Mouse (Mus musculus) frontal cortex, postnatal 14 days (tissue): ENCODE measurements around the gene Olfml1.

Source experiments
- DNase-seq, 2 experiments: peaks; one replicate each; pipeline ENCODE4 v3.0.0; 2022; ENCODE audit warnings: low spot score in 2 of 2

The Olfml1 gene

DNA sequence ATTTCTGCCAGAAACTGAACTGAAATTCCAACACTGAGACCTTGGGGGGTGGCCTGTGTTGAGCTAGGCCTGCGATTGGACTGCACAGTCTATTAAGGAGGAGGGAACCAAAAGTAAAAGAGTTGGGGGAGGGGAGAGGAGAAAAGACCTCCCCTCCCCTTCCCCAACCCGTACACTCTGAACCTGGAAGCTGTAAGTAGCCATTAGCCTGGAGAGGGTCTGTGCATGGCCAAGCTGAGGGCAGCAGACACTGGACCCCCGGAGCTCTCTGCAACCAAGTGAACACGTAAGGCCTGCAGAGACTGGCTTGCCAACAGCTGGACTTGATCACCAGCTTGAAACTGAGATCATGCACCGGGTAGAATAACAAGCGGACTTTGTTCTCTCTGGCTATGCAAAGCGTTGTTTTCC lies at the start of gene Olfml1:
Gene Olfml1, plus strand, starts transcription at position 186 of the 411 bp plus-strand sequence.
- DNase-seq: peak in 1 of 2 experiments; percentile 5

DNA sequence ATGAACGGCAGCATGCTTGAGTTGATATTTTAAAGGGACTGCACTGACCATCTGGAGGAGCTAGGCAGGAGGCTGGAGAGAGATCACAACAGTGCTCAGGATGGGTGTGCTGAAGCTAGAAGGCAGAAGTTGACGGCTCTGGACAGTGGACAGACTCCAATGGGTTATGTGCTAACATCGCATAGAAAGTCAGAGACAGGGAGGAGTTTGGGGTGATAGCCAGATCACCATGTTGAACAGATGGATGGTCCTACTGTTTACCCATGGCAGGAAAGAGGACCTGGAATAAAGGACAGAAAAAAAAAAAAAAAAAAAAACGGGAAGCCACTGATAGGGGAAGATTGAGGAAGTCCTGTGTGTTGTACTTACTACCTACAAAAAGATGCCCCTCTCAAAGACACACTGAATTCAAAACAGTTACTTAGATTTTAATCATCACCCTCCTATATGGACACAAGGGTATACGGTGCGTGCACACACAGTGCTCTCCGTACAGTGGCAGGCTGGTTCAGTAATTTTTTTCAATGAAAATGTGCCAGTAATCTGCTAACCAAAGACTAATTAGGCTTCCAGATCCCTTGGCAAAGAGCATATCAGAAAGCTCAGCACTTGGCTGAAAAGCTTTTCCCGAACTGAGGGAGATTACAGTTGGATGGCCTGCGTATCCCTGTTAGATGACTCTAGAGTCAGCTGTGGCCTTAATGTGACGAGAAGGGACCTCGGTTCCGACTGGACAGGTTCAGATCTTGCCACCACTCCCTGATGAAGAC lies 47.8 kb upstream of the Olfml1 start:
- no peak for DNase-seq

DNA sequence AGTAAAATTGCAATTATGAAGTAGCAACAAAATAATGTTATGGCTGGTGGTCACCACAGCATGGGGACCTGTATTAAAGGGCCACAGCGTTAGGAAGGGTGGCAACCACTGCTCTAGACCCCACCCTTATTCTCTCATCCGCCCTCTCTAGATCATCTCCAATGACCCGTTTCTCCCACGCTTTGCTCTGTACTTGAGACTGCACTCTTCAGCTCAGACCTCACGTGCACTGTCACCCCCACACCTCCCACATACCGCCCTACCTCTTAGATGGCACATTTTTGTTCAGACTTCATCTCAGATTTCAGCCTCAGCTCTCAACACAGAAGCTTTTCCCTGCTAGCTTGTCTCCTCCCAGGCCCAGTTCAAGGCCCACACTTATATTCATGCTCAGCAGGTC lies 45.8 kb upstream of the Olfml1 start:
- no peak for DNase-seq

DNA sequence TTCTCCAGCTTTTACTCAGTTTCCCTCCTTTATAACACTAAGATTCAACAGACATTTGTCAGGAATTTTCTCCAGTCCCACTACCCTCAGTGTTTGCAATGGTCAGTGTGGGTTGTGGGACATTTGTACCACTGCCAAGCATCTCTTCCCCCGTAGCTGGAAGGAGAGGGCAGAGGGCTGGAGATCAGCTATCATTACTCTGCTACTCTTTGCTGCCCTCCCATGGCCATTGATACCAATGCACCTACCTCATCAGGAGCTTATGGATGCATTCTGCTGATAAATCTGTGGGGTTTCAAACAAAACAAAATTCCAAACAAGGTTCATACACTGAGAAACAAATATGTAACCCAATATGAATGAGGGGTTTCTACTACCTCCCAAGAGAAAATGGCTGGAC lies 40.9 kb upstream of the Olfml1 start:
- DNase-seq: peak; percentile 11 to 52

DNA sequence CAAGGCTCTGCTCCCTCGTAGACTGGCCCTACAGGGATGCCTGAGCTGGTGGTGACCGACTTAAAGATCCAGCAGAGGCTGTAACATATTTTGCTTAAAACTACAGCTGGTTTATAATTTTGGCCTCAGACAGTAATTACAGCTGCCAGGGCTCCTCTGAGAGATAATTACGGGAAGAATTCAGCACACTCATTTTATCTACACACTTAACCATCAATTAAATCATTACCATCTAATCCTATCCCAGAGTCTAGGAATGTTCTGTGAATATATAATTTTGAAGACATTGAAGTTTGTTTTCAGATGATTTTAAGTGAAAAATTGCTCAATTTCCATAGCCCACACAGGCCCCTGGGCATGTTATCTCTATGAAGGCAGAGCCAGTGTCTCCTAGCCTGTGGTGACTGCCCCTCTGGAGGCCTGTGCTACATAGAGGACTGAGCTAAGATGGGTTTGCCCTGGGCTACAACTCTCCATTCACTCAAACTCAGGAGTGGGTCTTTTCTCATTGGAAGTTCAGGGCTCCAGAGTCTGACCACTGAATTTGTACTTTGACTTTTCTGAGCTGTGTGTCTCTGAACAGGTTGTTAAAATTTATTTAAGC lies 39.0 kb upstream of the Olfml1 start:
- no peak for DNase-seq

DNA sequence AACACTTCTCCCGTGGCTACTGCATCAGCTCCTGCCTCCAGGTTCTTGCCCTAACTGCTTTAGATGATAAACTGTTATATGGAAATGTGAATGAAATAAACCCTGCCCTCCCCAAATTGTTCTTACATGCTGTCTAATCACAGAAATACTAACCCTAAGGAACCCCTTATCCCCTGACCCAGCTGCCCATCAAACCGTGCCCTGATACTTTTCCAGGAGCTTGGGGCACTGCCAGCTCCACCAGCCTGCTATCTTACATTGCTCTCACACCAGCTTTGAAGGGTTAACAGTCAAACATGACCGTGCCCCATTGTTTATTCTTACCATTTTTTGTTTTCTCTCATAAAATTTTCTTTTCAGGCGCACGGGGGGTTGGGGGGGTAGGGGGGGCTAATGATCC lies 37.9 kb upstream of the Olfml1 start:
- no peak for DNase-seq

DNA sequence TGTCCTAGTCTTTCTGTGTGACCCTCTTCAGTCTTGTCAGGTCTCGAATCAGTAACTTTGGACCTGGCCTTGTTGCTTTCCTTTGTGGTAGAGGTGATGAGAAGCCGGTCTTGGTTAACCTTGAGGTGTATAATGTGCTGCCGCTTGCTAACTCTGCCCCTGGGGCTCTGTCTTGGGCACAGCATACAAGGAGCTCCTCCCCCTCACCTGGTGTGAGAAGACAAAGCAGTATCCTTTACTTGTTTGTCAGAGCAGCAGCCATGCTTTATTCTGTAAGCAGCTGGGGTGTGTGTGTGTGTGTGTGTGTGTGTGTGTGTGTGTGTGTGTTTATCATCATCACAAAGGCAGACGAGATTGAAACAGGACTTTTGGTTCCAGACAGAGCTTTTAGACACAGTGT lies 31.9 kb upstream of the Olfml1 start:
- no peak for DNase-seq

DNA sequence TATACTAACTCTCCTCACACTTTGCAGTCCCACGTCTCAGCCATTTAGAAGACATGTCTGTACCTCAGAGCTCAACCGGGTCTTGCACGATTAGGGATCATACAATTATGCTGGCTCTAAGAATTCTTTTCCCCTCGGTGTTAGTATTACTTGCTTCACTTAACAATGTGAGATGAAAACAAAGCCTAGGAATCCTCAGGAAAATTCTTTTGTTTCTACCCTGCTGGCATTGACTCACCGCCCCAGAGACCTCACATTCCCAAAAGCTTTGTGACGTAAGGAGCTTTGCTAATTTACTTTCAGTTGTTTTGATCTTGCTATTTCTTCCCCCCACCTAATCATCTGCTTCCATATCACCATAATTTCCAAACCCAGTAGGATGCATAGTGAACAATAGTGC lies 30.7 kb upstream of the Olfml1 start:
- no peak for DNase-seq

DNA sequence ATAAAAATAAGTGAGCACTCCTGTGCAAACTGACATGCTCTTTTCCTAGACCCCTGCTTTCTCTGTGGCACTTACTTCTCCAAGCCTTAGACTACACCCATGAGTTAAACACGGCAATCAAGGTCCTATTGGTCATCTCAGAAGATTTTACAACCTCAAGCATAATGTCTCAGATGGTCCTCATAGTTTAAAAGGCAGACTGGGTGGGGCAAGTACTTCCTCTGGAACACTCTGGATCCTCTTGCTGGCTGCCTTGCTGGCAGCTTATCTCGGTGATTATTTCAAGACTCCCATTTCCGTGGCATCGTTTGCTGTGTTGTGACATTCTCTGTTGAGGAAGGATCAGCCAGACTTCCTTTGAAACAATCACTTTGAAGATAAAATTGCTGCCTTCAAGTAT lies 27.2 kb upstream of the Olfml1 start:
- DNase-seq: no peak

DNA sequence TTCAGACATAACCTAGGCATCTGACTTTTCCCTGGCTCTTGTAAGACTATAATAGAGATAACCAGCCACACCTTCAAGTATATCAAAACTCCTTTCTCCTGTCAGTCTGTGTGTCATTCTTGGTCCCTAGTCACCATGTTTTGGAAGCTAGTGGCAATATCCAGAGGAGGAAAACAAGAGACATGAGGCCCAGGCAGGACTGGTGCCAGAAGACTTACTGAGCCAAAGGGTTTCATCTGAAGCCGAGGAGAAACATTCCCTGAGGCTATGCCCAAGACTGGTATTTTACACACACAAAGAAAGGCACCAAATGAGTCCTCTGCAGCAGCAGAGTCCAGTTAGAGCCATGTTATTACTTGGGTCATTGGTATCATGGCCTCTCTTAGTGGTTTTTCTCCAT lies 22.2 kb upstream of the Olfml1 start:
- no peak for DNase-seq

DNA sequence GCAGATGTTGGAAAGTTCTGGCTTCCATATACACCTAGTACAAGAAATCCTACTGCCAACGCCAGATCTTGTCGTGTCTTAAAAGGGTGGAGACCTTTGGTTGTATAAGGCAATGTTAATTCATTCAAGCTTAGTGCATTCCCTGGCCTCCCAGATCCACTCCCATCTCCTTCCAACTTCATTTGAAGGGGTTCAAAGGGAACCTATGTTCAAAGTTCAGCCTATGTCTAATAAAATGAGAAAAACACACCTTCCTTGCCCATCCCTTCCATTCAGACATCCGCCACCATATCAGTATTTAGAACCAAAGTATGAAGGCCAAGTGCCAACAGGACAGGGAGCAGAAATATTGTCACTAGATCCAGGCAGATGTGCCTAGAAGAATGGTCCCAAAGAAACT lies 19.4 kb upstream of the Olfml1 start:
- DNase-seq: no peak

DNA sequence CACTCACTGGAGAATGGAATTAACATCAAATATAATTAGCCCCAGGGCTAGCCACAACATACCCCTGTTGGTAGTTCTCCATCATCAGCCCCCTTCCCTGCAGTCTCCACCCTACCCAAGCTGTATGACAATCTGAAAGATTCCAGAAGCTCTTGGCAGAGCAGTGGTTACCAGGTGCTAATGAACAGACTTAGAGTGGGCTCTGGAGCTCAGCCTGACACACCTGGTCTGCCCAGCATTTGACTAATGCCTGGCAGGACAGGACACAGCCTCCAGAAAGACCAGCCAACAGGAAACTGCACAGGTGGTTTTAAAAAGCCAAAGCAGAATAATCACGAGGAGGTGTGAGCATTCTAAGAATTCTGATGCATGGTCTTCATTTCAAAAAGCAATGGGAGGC lies 13.8 kb upstream of the Olfml1 start:
- no peak for DNase-seq

DNA sequence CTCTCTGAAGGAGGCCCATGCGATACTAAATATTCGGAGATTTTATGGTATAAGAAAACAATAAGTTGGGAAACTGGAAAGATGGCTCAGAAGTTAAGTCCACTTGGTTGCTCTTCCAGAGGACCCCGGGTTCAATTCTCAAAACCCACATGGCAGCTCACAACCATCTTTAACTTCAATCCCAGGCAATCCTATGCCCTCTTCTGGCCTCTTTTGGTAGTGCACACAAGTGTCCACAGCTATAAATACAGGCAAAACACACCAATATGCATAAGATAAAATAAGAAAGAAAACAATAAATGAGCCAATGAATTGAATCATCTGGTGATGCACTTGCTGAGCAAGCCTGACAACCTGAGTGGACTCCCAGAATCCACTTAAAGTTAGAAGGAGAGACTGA lies 11.3 kb upstream of the Olfml1 start:
- DNase-seq: no peak

DNA sequence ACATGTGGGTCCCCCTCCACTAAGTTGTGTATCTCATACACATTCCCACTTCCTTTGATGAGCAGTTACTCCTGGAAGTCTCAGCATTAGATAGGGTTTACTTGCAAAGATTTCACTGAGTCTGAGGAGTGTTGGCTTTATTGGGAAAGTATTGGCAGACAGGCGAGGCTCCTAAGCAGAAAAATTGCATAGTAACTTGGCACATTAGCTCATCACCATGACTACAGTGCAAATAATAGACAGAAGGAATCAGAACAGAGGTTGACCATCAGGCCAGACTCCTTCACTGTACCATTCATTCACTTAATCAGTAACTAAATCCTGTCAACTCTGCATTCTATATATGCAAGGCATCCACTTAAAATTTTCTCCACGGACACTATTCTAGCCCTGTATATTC lies 6.6 kb upstream of the Olfml1 start:
- no peak for DNase-seq

DNA sequence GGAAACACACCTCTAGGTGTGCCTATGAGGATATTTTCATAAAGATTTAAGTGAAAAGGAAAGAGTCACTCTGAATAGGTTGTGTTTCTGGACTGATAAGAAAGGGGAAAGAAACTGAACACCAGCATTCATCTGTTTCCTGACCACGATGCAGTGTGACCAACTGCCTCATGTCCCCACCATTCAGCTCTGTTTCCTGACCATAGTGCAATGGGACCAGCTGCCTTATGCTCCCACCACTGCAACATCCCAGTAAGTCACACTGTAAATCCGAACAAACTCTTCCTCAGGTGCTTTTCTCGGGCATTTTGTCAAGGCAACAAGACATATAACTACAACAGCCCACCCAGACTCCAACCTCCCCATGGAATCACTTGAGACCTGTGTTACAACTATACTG lies 5.7 kb upstream of the Olfml1 start:
- no peak for DNase-seq

DNA sequence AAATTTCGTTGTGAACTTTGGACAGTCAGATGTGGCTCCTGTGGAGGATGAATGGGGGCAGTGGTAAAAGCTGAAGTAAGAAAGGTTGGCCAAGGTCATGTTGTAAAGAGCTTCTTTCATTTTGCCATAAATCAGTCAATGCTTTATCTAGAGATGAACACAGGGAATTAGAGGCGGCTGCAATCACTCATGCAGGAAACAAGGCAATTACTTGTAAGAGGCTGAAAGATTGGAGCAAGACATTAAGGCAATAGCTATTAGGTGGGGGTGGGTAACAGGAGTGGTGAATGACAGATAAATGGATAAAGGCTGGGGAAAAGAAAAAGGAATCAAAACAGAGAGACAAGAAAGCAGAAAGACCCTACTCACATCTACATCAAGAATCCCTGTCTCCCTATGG lies 3.5 kb upstream of the Olfml1 start:
- DNase-seq: no peak

DNA sequence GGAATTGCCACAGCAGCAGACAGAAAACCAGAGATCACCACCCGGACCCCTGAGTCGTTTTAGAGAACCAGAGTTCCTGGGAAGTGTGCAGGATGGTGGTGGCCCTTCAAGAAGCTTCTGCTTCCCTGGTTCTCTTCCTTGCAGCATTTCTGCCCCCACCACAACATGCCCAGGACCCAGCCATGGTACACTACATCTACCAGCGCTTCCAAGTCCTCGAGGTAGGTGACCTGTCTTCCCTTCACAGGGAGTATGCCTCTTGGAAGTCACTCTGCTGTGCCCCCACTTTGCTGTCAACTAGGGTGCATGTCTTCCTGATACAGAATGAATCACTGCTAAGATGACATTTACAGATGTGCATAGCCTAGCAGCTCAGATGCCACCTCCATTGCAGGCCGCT lies 428 bp downstream of the Olfml1 start:
- no peak for DNase-seq

DNA sequence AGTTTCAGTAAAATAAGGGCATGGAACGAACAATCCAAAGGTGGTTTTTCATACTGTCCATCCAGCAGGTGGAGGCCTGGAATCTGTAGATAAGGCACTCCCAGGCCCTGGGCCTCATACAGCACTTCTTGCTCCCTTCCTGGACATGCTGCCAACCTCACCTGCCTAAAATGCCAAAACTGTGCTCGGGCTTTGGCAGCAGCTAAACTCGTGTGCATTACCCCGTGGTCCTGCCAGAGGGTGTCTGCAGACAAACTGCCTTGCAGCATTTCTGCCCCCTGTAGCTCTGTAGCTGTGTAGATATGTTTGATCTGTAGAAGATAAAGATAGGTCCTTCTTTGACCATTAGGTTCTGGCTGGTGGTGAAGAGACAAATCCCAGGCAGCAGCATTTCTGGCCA lies 1.7 kb downstream of the Olfml1 start:
- no peak for DNase-seq

DNA sequence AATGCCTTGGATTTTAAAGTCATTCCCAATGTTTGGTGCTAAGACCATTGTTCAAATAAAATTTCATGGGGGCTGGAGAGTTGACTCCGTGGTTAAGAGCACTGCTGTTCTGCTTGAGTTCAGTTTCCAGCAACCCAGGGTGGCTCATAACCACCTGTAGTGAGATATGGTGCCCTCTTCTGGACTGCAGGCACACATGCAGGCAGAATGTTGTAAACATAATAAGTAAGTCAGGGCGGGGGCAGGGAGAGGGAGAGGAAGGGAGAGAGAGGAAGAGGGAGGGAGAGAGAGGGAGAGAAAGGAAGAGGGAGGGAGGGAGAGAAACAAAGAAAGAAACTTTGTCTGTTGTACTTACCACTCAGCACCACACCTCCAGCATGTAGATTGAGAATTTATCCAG lies 6.6 kb downstream of the Olfml1 start:
- no peak for DNase-seq

DNA sequence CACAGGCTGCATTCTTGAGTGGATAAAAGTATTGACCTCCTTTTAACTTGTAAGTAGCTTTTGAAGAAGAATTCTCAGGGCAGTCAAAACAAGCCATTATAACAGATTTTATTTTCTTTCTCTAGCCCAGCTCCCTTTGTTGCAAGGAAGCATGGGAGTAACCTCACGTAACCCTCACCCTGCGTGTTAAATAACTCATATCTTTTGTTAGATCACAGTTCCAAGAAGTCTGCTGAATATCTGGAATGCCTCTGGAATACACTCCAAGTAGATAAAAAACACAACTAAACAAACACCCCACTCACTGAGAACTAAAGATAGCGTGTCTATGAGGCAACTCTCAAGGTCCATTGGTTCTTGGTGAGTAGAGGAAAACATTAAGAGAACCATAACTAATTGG lies 7.0 kb downstream of the Olfml1 start:
- no peak for DNase-seq

DNA sequence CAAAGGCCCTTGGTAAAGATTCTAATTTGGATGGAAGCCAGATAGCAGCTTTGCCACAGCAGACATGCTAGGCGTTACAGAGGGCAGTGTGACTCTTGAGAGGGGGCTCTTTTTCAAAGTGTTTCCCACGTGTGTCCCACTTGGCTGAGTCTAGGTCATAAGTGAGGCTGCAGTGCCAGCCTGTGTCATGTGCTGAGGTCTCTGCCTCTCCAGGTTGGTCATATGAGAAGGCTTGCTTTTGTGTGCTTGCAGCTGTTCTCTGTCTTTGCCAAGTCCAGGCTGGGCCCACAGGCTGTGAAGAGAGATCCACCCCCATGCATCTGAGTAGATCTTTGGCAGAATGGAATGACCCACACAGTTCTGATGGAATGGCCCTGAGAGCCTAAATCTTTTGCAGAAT lies 25.4 kb downstream of the Olfml1 start:
- DNase-seq: no peak

DNA sequence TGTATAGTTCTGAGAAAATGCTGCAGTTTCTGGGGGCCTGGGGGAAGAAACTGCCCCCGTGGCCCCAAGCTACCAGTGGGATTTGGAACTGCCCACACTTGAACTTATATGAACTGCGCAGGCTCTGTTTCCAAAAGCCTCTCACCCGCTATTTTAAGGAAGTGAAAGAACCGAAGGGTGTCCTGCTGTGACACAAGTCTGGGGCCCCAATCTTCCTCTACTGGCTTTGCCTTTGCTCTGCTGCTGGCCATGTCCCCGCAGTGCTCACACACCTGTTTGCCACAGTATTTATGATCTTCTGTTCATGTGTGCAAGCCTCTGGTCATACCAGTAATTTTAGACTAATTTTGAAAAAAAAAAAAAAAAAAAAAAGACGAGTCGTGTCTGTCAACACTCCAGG lies 26.7 kb downstream of the Olfml1 start:
- DNase-seq: no peak

DNA sequence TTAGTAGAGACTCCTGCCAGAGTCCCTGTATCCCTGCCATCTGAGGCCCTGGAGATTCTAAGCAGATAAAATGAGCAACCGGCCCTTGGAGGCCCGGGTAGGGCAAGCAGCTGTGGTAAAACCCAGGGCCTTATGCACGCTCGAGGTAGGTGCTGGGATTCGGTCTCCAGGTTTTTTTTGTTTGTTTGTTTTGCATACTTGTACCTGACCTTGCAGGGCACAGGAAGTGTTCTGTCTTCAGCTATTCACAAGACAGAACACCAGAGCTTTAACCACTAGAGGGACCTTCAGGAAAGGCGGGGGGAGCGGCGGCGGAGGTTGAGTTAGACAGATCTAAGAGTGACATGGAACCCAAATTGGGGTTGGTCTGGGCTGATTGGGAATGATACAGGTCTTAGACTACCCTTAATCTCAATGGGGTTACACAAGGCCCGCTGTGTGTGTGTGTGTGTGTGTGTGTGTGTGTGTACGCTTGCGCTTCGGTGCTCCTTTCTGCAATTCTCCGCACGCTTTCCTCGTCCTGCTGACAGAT lies 27.1 kb downstream of the Olfml1 start:
- peak; percentile 11 to 26 for DNase-seq
